Mouse (Mus musculus): ENCODE measurements around the gene Kti12. TPM values are rescaled to one million over a fixed set of nuclear protein-coding genes. Genes with fewer than 3 reads are reported as not detected.
A peak's percentile ranks its signal among the peaks of the same experiment; 100 is the strongest.

Gene Kti12
- polyA plus RNA-seq (2012; rRNA removed), result 26.0 and 27.1 TPM in 2 replicates

DNA sequence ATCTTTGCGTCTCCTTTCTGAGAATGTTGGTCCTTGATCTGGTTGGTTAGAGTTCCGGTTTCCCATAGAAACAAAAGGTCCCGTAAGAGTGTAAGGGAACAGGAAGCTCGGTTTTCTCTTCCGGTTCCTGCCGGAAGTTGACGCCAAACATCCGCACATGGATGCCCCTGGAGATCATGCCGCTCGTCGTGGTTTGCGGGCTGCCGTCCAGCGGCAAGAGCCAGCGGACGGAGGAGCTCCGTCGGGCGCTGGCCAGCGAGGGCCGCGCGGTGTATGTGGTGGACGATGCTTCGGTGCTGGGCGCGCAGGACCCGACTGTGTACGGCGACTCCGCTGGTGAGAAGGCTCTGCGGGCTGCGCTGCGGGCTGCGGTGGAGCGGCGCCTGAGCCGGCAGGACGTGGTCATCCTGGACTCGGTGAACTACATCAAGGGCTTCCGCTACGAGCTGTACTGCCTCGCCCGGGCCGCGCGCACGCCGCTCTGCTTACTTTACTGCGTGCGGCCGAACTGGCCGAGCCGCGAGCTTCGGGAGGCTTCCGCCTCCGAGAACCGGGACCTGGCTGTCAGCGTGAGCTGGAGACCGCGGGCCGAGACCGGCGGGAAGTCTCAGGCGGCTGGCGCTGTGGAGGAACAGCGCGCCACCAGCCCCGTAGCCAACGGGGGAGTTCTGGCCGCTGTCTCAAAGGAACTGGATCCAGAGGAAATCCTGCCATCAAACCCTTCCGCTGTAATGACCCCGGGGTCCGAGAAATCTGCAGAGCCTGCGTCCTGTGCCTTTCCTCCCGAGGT lies at the start of gene Kti12:
TSS of gene Kti12 (plus strand) at position 71 of the 790 bp plus-strand sequence.
- DNase-seq (ENCODE audit: low read depth), result no peak

DNA sequence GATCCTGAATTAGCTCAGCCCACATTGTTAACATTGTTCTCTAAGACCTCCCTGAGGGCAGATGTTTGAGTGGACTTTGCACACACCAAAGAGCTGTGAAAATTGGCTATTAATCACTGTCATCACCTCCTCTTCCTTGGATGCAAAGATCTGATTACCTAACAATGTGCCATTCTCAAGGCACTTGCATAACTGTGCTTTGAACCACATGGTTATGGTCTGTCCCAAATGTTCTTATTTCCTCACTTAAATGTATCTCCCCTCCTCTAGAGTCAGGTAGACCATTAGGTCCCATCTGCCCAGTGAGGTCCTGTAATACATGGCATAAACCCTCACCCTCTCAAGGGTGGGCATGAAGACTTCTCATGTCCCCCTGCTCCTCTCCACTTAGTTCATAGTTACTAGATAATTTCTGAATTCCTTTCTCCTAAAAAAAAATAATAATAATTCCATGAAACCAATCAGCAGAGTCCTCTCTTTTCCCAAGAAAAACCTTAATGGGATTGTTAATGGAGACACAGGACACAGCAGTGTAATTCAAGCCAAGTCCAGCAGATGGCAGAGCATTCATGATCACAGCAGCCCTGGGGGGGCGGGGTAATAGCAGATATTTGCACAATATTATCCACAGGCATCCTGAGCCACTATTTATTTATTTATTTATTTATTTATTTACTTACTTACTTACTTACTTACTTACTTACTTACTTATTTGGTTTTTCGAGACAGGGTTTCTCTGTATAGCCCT lies 49.3 kb upstream of the Kti12 start:
- DNase-seq (ENCODE audit: low read depth), result peak; percentile 73

GRCm38 (mm10) chr4:108803535-108803934 lies 44.0 kb upstream of the Kti12 start:
- DNase-seq (ENCODE audit: low read depth), result no peak

- DNase-seq (ENCODE audit: low read depth), result no peak
Measured at GRCm38 (mm10) chr4:108811142-108811541, 36.4 kb upstream of the Kti12 start.

DNA sequence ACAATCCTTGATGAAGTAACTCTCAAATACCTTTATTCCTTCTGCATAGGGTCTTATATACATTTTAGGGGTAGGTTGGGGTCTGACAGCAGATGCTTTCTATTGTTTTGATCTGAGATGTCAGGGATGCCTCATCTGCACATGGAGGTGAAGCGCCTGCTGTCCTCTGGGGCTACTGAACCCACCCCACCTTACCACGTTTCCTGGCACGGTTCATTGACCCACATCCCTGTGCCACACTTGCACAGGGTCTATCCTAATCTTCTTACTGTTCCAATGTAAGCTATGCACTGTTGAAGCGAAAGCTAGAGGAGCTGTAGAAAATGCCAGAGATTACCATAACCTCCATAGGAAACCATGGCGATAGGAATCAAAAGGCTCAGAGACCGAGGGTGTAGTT lies 36.0 kb upstream of the Kti12 start:
- no peak for DNase-seq (ENCODE audit: low read depth)

GRCm38 (mm10) chr4:108825677-108826076 lies 21.9 kb upstream of the Kti12 start:
- no peak for DNase-seq (ENCODE audit: low read depth)

- DNase-seq (ENCODE audit: low read depth), result no peak
Measured at GRCm38 (mm10) chr4:108826096-108826495, 21.5 kb upstream of the Kti12 start.

GRCm38 (mm10) chr4:108826643-108827042 lies 20.9 kb upstream of the Kti12 start:
- no peak for DNase-seq (ENCODE audit: low read depth)

- DNase-seq (ENCODE audit: low read depth), result no peak
Measured at GRCm38 (mm10) chr4:108830698-108831097, 16.9 kb upstream of the Kti12 start.

DNA sequence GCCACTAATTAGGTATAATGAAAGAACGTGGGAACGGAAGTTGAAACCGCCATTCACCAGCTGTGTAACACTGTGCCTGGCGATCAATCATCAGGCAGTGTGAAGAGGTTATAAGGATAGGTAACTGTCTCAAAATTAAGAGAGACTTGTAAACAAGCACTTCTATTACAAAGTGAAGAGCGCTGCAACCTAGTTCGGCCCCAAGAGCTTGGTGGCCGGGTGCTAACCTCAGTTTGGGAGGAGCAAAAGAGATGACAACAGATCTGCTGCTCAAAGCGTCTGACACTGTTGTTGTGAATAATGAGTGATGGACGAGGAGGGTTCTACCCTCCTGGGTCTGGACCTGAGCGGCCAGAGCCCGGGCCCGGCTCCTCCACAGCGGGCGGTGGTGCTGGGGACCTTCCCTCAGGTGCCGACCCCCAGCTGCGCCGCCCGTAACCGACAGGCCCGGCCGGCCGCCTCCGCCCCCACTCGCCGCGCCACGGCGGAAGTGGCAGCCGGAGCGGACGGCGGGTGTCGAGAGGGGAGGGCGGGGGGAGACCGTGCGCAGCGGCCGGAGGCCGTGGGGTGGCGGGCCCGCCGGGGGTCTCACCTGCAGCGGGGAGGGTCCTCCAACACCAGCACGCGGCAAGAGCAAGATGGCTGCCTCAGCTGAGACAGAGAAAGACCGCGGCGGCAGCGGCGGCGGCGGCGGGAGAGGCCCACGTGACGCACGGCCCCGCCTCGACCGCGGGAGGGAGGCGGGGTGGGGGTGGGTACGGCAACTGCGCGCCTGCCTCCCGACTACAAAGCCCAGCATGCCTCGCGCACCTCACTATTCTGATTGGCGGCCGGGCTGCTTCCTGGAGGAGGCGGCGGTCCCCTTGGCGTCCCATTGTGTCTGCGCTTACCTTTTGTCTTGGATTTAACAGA lies 14.4 kb upstream of the Kti12 start, which contains the start of gene Btf3l4:
TSS of gene Btf3l4 (minus strand) at position 699 of the 912 bp plus-strand sequence.
- DNase-seq (ENCODE audit: low read depth), result no peak

DNA sequence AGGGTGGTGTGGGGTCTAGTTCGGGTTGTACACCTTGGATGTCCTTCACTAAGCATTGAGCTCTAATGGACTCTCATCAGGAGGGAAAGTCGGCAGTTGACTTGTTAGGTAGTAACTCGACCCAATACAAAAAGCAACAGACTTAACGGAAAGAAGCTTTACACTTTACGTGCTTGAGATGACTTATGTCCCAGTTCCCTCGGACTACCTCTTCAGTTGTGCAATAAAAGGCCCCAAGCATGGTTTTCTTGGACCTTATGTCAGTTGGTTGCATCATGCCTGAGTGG lies 13.8 kb upstream of the Kti12 start:
- DNase-seq (ENCODE audit: low read depth), result peak; percentile 87

- DNase-seq (ENCODE audit: low read depth), result peak; percentile 83
Measured at GRCm38 (mm10) chr4:108834115-108834970, 13.2 kb upstream of the Kti12 start, which contains the start of gene Txndc12. Gene Txndc12 (plus strand): TSS chr4:108834601.

- no peak for DNase-seq (ENCODE audit: low read depth)
Measured at GRCm38 (mm10) chr4:108834971-108835311, 12.6 kb upstream of the Kti12 start.

- no peak for DNase-seq (ENCODE audit: low read depth)
Measured at GRCm38 (mm10) chr4:108835496-108835895, 12.1 kb upstream of the Kti12 start.

GRCm38 (mm10) chr4:108838031-108838430 lies 9.6 kb upstream of the Kti12 start:
- DNase-seq (ENCODE audit: low read depth), result peak; percentile 80

- DNase-seq (ENCODE audit: low read depth), result no peak
Measured at GRCm38 (mm10) chr4:108841920-108842578, 5.5 kb upstream of the Kti12 start.

DNA sequence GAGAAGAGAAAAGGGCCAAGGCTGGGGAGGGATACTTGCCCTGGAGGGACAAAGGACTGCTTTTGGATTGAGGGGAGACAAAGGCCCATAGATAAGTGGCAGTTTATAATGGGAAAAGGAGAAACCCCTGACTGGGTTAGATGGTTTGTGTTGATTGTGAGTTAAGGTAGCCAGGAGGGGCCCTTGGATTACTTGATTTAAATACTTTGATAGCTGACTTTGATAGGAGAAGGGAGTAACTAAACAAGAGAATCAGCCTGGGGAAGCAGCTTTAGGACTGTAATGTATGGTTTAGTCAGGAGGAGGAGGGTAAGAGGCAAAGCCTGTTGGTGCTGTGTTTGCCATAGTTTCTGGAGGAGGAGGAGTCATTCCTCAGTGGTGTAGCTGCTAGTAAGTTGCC lies 4.2 kb upstream of the Kti12 start:
- no peak for DNase-seq (ENCODE audit: low read depth)

- DNase-seq (ENCODE audit: low read depth), result no peak
Measured at GRCm38 (mm10) chr4:108845824-108846569, 1.6 kb upstream of the Kti12 start.

- DNase-seq (ENCODE audit: low read depth), result no peak
Measured at GRCm38 (mm10) chr4:108848505-108848848, 892 bp downstream of the Kti12 start, which contains the start of gene A730015C16Rik. Gene A730015C16Rik (minus strand): TSS chr4:108848619.

DNA sequence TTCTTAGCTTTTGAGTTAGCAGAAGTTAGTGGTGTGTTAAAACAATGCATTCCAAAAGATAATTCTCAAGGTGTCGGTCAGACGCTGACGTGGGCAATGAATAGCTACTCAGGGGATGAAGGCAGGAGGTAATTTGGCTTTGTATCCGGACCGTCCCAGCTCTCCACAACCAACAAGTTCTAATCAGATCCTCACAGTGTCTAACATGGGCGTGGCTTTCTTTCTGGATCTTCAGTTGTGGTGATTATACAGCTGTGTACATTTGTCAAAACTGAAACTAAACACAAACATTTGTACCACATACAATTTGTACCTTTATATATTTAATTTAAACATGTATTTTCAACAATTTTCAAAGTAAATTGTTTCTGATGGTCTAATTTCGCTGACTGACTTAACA lies 19.2 kb downstream of the Kti12 start:
- DNase-seq (ENCODE audit: low read depth), result no peak

All from gonadal fat pad, adult 2 months (tissue).